Mouse (Mus musculus): ENCODE data around the gene Timm8b.

DNA sequence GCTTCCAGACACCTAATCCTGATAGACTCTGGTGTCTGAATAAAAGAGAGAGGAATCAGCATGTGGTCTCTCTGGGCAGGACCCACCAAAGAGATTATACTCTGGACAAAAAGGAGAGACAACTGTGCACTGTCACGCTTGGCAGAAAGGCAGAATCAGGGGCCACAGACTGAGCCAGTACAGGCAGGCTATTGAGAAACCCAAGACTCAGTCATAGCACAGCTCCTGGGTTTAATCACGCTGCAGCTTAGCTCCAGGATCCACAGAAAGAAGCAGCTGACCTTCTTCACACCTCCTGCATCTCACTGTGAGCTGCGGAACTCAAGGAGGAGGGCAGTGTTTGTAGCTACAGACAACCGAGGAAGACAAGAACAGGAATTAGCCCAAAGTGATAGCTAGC lies 23.3 kb upstream of the Timm8b start:
- no peak for TF ChIP-seq CTCF (IDR thresholded peaks at IDR 0.05; ENCODE audit: borderline replicate concordance, insufficient read depth, low read length)
- no peak for TF ChIP-seq POLR2A (IDR thresholded peaks at IDR 0.05; ENCODE audit: low read depth, low read length)
